Mouse (Mus musculus): ENCODE results near the gene Tubb4b. TPM values are rescaled to one million over a fixed set of nuclear protein-coding genes. Genes with fewer than 3 reads are reported as not detected.
"Not testable (repeated sequence)": the region's sequence is repeated elsewhere in the genome, so short reads cannot be mapped to it uniquely, and the experiment has no call there.

Gene Tubb4b
- polyA plus RNA-seq, 1 experiment from 2014 or later = 429 TPM

DNA sequence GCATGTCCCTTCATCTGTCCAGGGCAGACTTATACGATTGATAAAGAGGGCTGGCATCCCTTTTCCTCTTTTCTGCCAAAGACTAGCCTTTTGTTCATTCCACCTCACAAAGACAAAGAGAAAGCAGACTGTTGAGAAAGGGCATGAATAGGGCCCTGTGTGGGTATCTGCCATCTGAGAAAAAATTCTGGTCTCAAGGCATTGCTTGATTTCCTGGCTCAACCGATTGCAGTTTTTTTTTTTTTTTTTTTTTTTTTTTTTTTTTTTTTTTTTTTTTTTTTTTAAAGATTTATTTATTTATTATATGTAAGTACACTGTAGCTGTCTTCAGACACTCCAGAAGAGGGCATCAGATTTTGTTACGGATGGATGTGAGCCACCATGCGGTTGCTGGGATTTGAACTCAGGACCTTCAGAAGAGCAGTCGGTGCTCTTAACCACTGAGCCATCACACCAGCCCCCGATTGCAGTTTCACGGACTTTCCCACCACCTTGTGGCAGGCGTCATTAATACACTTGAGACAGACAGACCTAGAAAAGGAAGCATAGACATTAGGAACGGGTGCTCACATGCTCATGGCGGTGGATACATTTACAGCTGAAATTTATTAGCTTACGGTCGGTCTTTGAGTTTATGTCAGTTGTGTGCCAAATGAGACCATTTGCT lies 32.1 kb upstream of the Tubb4b start:
- peak overlapping the region; percentile 77; the same call in 1 of the 2 replicates for H3K9ac ChIP-seq (ENCODE audit: low read depth, low read length)
- WGBS = 56% methylated on average over 10 of the region's 12 CpGs
- H3K4me2 ChIP-seq (ENCODE audit: low read depth, low read length) = peak overlapping the region; percentile 90
- H3K4me1 ChIP-seq (ENCODE audit: control insufficient read depth, insufficient read depth, low read length); H3K9me3 ChIP-seq (ENCODE audit: control insufficient read depth, low read length); ATAC-seq (ENCODE audit: low read depth); H3K27me3 ChIP-seq (replicated peaks; ENCODE audit: control insufficient read depth, insufficient read depth, low read length); DNase-seq (ENCODE audit: low spot score); H3K36me3 ChIP-seq (ENCODE audit: control insufficient read depth, insufficient read depth, low read length); H3K27ac ChIP-seq (replicated peaks; ENCODE audit: low read depth, low read length): not testable (repeated sequence)
- H3K4me3 ChIP-seq (ENCODE audit: low read depth, low read length) = peak overlapping the region; percentile 78

DNA sequence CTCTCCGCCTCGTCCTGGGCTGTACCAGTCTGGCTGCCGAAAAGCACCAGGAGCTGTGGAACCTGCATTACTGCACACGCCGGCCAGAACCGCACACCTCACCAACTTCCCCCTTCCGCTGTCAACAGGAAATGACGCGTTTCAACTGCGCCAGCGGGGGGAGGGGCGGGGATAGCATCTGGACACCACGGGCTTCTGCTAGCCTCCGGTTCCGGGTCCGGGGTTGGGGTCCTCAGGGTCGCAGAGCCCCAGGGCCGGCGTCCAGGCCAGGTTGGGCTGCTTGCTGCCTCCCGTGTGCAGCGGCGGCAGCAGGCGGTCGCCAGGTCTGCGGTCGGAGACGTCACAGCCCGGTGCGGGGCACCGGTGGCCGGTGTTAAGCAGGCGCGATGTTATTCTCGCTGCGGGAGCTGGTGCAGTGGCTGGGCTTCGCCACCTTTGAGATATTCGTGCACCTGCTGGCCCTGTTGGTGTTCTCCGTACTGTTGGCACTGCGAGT lies 30.8 kb upstream of the Tubb4b start, which contains the start of gene Tmem203:
Gene Tmem203, plus strand, starts transcription at position 156 of the 496 bp plus-strand sequence.
- peak within 1 kb of the TSS; percentile 78 for H3K4me3 ChIP-seq (ENCODE audit: low read depth, low read length)
- H3K4me2 ChIP-seq (ENCODE audit: low read depth, low read length) = peak within 1 kb of the TSS; percentile 90
- WGBS = 0% methylated on average over 20 of the region's 39 CpGs
- H3K27me3 ChIP-seq (replicated peaks; ENCODE audit: control insufficient read depth, insufficient read depth, low read length) = no peaks in the 10 kb centered on the region
- peak within 1 kb of the TSS; percentile 65 for H3K27ac ChIP-seq (replicated peaks; ENCODE audit: low read depth, low read length)
- peaks cover 10% of the 10 kb centered on the region; the same call in 1 of the 2 replicates for H3K4me1 ChIP-seq (ENCODE audit: control insufficient read depth, insufficient read depth, low read length)
- no peaks in the 10 kb centered on the region for H3K9me3 ChIP-seq (ENCODE audit: control insufficient read depth, low read length)
- DNase-seq (ENCODE audit: low spot score) = peak; percentile 92
- peaks cover 12% of the 10 kb centered on the region; the same call in 1 of the 2 replicates for H3K36me3 ChIP-seq (ENCODE audit: control insufficient read depth, insufficient read depth, low read length)
- ATAC-seq (ENCODE audit: low read depth) = peak; percentile 93
- peak within 1 kb of the TSS; percentile 77 for H3K9ac ChIP-seq (ENCODE audit: low read depth, low read length)

DNA sequence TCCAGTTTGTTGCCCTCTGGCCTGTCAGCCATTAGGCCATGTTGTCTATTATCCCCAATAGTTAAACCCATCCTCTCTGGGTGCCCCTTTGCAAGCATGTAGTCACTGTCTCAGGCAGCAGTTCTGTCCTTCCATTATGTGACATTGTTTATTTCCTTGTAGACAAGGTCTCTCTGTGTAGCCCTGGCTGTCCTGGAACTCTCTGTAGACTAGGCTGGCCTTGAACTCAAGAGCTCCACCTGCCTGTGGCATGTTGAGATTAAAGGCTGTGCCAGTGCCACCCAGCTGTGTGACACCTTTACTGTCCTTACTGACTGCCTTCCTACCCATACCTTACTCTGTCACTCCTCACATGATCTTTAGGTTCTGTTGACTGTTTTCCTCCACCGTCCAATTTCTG lies 27.8 kb upstream of the Tubb4b start:
- Histone ChIP-seq H3K9me3 (ENCODE audit: control insufficient read depth, low read length) (no peaks in the 10 kb centered on the region), H3K4me1 (ENCODE audit: control insufficient read depth, insufficient read depth, low read length) (peaks cover 10% of the 10 kb centered on the region; the same call in 1 of the 2 replicates), H3K9ac (ENCODE audit: low read depth, low read length) (no peak overlapping the region), H3K36me3 (ENCODE audit: control insufficient read depth, insufficient read depth, low read length) (peaks cover 36% of the 10 kb centered on the region), H3K4me2 (ENCODE audit: low read depth, low read length) (no peak overlapping the region), H3K27ac (replicated peaks; ENCODE audit: low read depth, low read length) (no peak overlapping the region), H3K4me3 (ENCODE audit: low read depth, low read length) (no peak overlapping the region), H3K27me3 (replicated peaks; ENCODE audit: control insufficient read depth, insufficient read depth, low read length) (no peaks in the 10 kb centered on the region)
- WGBS = 76% methylated on average over 1 of the region's 1 CpGs
- ATAC-seq (ENCODE audit: low read depth) = no peak
- DNase-seq (ENCODE audit: low spot score) = no peak

- Histone ChIP-seq H3K27me3 (replicated peaks; ENCODE audit: control insufficient read depth, insufficient read depth, low read length) (peaks cover 10% of the 10 kb centered on the region), H3K9ac (ENCODE audit: low read depth, low read length) (no peak within 1 kb of the TSS), H3K4me2 (ENCODE audit: low read depth, low read length) (no peak within 1 kb of the TSS), H3K36me3 (ENCODE audit: control insufficient read depth, insufficient read depth, low read length) (peaks cover 39% of the 10 kb centered on the region), H3K4me1 (ENCODE audit: control insufficient read depth, insufficient read depth, low read length) (peaks cover 4% of the 10 kb centered on the region), H3K9me3 (ENCODE audit: control insufficient read depth, low read length) (no peaks in the 10 kb centered on the region), H3K27ac (replicated peaks; ENCODE audit: low read depth, low read length) (no peak within 1 kb of the TSS), H3K4me3 (ENCODE audit: low read depth, low read length) (no peak within 1 kb of the TSS)
- ATAC-seq (ENCODE audit: low read depth) = no peak
- DNase-seq (ENCODE audit: low spot score) = no peak
- WGBS = 89% methylated on average over 10 of the region's 10 CpGs
These were observed 21.9 kb upstream of the Tubb4b start, which contains the start of gene AL732309.1 for GRCm38 (mm10) chr2:25246183-25247072. TSS of gene AL732309.1 (minus strand) at chr2:25246863.

- Histone ChIP-seq H3K36me3 (ENCODE audit: control insufficient read depth, insufficient read depth, low read length) (peaks cover 22% of the 10 kb centered on the region), H3K4me2 (ENCODE audit: low read depth, low read length) (no peak overlapping the region), H3K9ac (ENCODE audit: low read depth, low read length) (no peak overlapping the region), H3K27me3 (replicated peaks; ENCODE audit: control insufficient read depth, insufficient read depth, low read length) (peaks cover 13% of the 10 kb centered on the region), H3K4me3 (ENCODE audit: low read depth, low read length) (no peak overlapping the region), H3K27ac (replicated peaks; ENCODE audit: low read depth, low read length) (no peak overlapping the region), H3K9me3 (ENCODE audit: control insufficient read depth, low read length) (no peaks in the 10 kb centered on the region), H3K4me1 (ENCODE audit: control insufficient read depth, insufficient read depth, low read length) (peaks cover 15% of the 10 kb centered on the region)
- 92% methylated on average over 4 of the region's 4 CpGs for WGBS
- ATAC-seq (ENCODE audit: low read depth) (no peak), DNase-seq (ENCODE audit: low spot score) (no peak)
These were observed 19.6 kb upstream of the Tubb4b start for GRCm38 (mm10) chr2:25244144-25244543.

DNA sequence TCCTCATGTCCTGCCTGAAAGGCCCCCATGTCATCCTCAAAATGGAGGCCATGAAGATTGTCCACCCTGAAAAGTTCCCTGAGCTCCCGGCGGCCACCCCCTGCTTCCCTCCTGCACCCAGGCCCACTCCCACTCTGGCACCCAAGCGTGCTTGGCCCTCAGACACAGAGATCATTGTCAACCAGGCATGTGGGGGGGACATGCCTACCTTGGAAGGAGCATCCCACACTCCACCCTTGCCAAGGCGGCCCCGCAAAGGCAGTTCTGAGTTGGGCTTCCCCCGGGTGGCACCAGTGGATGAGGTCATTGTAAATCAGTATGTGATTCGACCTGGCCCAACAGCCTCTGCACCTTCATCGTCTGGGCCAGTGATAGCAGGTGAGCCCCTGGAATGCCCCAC lies 18.8 kb upstream of the Tubb4b start:
- peaks cover 13% of the 10 kb centered on the region for H3K27me3 ChIP-seq (replicated peaks; ENCODE audit: control insufficient read depth, insufficient read depth, low read length)
- H3K27ac ChIP-seq (replicated peaks; ENCODE audit: low read depth, low read length) = no peak overlapping the region
- H3K4me1 ChIP-seq (ENCODE audit: control insufficient read depth, insufficient read depth, low read length) = peaks cover 15% of the 10 kb centered on the region
- H3K4me2 ChIP-seq (ENCODE audit: low read depth, low read length) = peak overlapping the region; percentile 96; the same call in 1 of the 2 replicates
- peaks cover 14% of the 10 kb centered on the region; the same call in 1 of the 2 replicates for H3K36me3 ChIP-seq (ENCODE audit: control insufficient read depth, insufficient read depth, low read length)
- 73% methylated on average over 7 of the region's 8 CpGs for WGBS
- no peak for DNase-seq (ENCODE audit: low spot score)
- no peak overlapping the region for H3K4me3 ChIP-seq (ENCODE audit: low read depth, low read length)
- no peak overlapping the region for H3K9ac ChIP-seq (ENCODE audit: low read depth, low read length)
- no peak for ATAC-seq (ENCODE audit: low read depth)
- H3K9me3 ChIP-seq (ENCODE audit: control insufficient read depth, low read length) = no peaks in the 10 kb centered on the region

DNA sequence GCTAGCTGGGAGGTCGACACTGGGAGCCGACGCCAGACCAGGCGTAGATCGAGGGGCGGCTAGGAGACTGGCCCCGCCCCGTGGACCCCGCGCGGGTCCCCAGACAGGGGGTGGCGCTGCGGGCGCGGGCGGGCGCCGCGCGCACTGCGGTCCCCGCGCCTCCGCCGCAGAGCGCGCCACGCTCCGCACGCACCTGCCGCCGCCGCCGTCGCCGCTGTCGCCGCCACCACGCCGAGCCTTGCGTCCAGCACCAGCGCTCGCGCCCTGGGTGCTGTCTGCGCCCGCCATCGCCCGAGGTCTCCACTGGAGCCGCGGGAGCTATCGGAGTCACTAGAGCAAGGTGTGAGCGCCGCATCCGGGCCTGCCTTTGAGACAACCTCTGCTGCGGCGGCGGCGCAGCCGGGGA lies 17.6 kb upstream of the Tubb4b start, which contains the start of the genes Rnf208 and Cysrt1:
Gene Rnf208, plus strand, starts transcription at position 155 of the 406 bp plus-strand sequence.
Gene Cysrt1, minus strand, starts transcription at position 352 of the 406 bp plus-strand sequence.
- Histone ChIP-seq H3K27ac (replicated peaks; ENCODE audit: low read depth, low read length) (0 out of 2 replicates have a peak within 1 kb of the TSS, but pooled peaks have one; percentile 25), H3K27me3 (replicated peaks; ENCODE audit: control insufficient read depth, insufficient read depth, low read length) (peaks cover 13% of the 10 kb centered on the region), H3K4me1 (ENCODE audit: control insufficient read depth, insufficient read depth, low read length) (peaks cover 15% of the 10 kb centered on the region), H3K9me3 (ENCODE audit: control insufficient read depth, low read length) (no peaks in the 10 kb centered on the region), H3K4me2 (ENCODE audit: low read depth, low read length) (peak within 1 kb of the TSS; percentile 96), H3K4me3 (ENCODE audit: low read depth, low read length) (peak within 1 kb of the TSS; percentile 59), H3K9ac (ENCODE audit: low read depth, low read length) (peak within 1 kb of the TSS; percentile 65), H3K36me3 (ENCODE audit: control insufficient read depth, insufficient read depth, low read length) (peaks cover 5% of the 10 kb centered on the region; the same call in 1 of the 2 replicates)
- WGBS = 0% methylated on average over 1 of the region's 59 CpGs
- DNase-seq (ENCODE audit: low spot score) = no peak
- peak; percentile 24; the same call in 1 of the 2 replicates for ATAC-seq (ENCODE audit: low read depth)

DNA sequence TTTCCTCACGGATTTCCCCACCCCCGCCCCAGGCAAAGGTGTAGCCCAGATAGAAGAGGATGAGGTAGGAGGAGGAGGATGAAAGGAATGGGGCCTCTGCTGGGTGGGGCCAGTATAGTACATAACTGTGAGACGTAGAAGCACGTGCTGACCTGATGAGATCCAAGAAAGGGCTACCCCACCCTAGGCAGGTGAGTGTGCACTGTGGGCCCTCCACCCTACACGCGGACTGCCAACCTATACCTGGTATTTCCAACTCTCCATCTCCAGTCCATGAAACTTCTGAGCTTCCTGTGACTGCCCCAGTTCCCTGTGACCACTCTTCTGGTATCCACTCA lies 16.9 kb upstream of the Tubb4b start:
- H3K4me1 ChIP-seq (ENCODE audit: control insufficient read depth, insufficient read depth, low read length) = peaks cover 15% of the 10 kb centered on the region
- peaks cover 4% of the 10 kb centered on the region; the same call in 1 of the 2 replicates for H3K36me3 ChIP-seq (ENCODE audit: control insufficient read depth, insufficient read depth, low read length)
- no peak overlapping the region for H3K27ac ChIP-seq (replicated peaks; ENCODE audit: low read depth, low read length)
- H3K9ac ChIP-seq (ENCODE audit: low read depth, low read length) = no peak overlapping the region
- peak overlapping the region; percentile 96 for H3K4me2 ChIP-seq (ENCODE audit: low read depth, low read length)
- H3K9me3 ChIP-seq (ENCODE audit: control insufficient read depth, low read length) = no peaks in the 10 kb centered on the region
- H3K27me3 ChIP-seq (replicated peaks; ENCODE audit: control insufficient read depth, insufficient read depth, low read length) = peaks cover 13% of the 10 kb centered on the region
- 13% methylated on average over 6 of the region's 6 CpGs for WGBS
- ATAC-seq (ENCODE audit: low read depth) (no peak), DNase-seq (ENCODE audit: low spot score) (no peak)
- H3K4me3 ChIP-seq (ENCODE audit: low read depth, low read length) = peak overlapping the region; percentile 59

All from embryonic facial prominence, embryonic 14.5 days (tissue).